Mouse (Mus musculus) liver, embryonic 14.5 days (tissue): ENCODE measurements at regions not wholly inside any gene's neighbourhood (a gene's known extent, or its start where the extent isn't known, plus 50 kb on each side); places are given as distances from the start of the nearest gene placed in this dataset.

Source experiments
- CTCF ChIP-seq: IDR thresholded peaks from 2 replicates; pipeline ENCODE4 v1.5.1; 2016; ENCODE audit warnings: antibody characterized with exemption, low read depth, control low read depth
- EP300 ChIP-seq: IDR thresholded peaks from 2 replicates; pipeline ENCODE4 v1.6.1; 2016; ENCODE audit warnings: antibody characterized with exemption, low read depth

DNA sequence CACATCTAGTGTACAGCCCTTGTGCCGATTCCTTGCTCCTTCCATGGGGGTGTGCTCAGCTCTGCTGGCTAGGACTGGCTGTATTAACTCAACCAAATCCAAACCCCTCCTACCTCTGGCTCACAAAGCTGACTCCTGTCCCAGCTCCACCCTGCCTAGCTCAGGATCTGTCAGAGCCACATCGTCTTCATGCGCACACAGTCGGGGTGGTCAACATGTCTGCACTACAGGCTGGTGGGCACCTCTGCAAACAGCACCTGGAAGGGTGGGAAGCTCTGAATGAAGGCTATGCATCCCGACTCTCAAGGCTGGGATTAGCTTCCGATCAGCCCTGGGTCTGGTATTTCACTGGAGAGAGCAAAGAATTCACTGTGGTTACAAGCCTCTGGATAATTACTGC, 220.4 kb downstream of the 3110018I06Rik start:
- TF ChIP-seq CTCF (no peak), EP300 (no peak)
